Mouse (Mus musculus): ENCODE data around the gene Zfand3. TPM values are rescaled to one million over a fixed set of nuclear protein-coding genes. Genes with fewer than 3 reads are reported as not detected.

The Zfand3 gene
- polyA plus RNA-seq, 1 experiment = 682 TPM

DNA sequence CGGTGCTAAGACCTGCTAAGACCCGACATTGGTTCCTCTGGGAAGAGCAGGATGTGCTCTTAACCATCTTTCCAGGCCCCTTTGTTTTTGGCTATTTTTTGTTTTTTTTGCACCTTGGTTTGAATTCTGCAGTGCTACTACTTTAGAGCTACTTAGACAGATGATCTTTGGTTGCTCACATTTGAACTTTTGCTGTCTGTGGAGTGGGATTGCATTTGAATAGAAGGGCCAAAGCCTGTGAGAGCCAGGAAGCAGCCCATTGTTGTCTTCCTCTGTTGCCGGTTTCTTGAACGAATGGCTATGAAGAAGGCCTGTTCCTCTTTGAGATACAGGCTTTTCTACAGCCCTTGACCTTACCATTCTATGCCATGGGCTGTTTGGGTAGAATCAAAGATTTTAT, 29.5 kb downstream of the Zfand3 start:
- Histone ChIP-seq H3K4me3 (ENCODE audit: control insufficient read depth, low read depth, low read length) (no peak overlapping the region), H3K36me3 (ENCODE audit: control insufficient read depth, insufficient read depth, low read length) (no peaks in the 10 kb centered on the region), H3K4me1 (ENCODE audit: control insufficient read depth, insufficient read depth, low read length) (no peaks in the 10 kb centered on the region), H3K27me3 (ENCODE audit: control insufficient read depth, insufficient read depth, low read length) (no peaks in the 10 kb centered on the region), H3K27ac (ENCODE audit: control insufficient read depth, insufficient read depth, low read depth, low read length) (no peak overlapping the region)
- TF ChIP-seq CTCF (IDR thresholded peaks at IDR 0.05; ENCODE audit: control insufficient read depth, insufficient read depth, insufficient replicate concordance, low read depth, low read length) = no peak
- no peak for TF ChIP-seq POLR2A (IDR thresholded peaks at IDR 0.05; ENCODE audit: control insufficient read depth, low read depth, low read length)

DNA sequence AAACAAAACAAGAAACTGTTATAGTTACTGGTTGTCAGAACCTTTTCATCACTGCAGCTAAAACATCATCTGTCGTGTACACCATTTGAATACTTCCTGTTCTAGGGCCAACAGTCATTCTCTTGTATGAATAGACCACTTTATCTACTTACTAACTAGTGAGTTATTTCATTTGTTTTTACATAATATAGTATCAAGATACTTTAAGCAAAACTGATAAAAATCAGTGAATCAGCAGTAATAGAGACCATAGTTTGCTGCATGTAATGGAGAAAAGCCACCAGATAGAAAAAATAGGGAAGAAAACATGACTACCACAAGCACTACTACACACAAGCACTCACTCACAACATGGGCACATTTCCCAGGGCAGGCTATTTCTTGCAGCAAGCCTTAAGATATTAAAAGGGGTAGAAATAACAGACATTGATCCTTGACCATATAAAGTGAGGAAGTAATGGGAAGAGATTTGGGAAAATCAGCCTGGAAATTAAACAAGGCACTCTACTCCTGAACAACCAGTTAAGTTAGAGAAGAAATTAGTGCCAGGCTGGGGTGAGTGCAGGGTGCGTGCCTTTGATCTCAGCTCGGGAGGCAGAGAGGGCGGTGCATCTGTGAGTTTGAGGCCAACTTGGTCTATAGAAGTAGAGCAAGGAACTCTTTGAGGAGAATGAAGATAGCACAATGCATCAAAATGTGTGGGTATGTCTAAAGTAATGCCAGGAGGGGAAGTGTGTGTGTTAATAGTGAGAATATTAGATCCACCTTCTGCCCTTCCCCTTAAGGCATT, 30.9 kb downstream of the Zfand3 start:
- H3K36me3 ChIP-seq (ENCODE audit: control insufficient read depth, insufficient read depth, low read length) = no peaks in the 10 kb centered on the region
- no peaks in the 10 kb centered on the region for H3K27me3 ChIP-seq (ENCODE audit: control insufficient read depth, insufficient read depth, low read length)
- no peak for TF ChIP-seq POLR2A (IDR thresholded peaks at IDR 0.05; ENCODE audit: control insufficient read depth, low read depth, low read length)
- no peaks in the 10 kb centered on the region for H3K4me1 ChIP-seq (ENCODE audit: control insufficient read depth, insufficient read depth, low read length)
- no peak overlapping the region for H3K4me3 ChIP-seq (ENCODE audit: control insufficient read depth, low read depth, low read length)
- H3K27ac ChIP-seq (ENCODE audit: control insufficient read depth, insufficient read depth, low read depth, low read length) = no peak overlapping the region

DNA sequence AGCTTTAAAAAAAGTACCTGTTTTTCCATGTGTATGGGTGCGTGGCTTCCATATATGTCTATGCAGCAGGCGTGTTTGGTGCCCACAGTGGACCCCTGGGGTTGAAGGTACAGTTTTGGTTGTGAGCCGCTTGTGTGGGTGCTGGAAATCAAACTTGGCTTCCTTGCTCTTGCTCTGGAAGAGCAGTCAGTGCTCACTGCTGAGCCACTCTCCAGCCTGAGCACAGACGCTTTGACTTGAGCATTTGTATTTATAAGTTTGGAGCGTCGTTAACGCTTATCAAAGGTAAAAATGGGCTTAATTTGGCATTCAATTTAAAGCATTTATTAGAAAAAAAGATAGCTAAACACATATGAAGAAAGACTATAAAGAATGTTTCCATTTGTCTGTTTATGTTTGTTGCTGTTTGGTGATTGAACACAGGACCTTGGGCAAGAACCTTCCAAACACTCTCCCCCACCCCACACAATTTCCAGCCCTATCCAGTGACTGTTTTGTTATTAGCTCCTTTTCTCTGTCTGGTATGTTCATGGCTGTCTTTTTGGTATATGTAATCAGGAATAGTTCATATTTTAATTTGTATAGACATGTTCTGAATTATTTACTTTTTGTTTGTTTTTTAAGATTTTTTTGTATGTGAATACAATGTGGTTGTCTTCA, 38.8 kb downstream of the Zfand3 start:
- Histone ChIP-seq H3K27ac (ENCODE audit: control insufficient read depth, insufficient read depth, low read depth, low read length) (no peak overlapping the region), H3K4me1 (ENCODE audit: control insufficient read depth, insufficient read depth, low read length) (no peaks in the 10 kb centered on the region), H3K36me3 (ENCODE audit: control insufficient read depth, insufficient read depth, low read length) (no peaks in the 10 kb centered on the region), H3K27me3 (ENCODE audit: control insufficient read depth, insufficient read depth, low read length) (no peaks in the 10 kb centered on the region), H3K4me3 (ENCODE audit: control insufficient read depth, low read depth, low read length) (no peak overlapping the region)
- TF ChIP-seq POLR2A (IDR thresholded peaks at IDR 0.05; ENCODE audit: control insufficient read depth, low read depth, low read length) (no peak), CTCF (IDR thresholded peaks at IDR 0.05; ENCODE audit: control insufficient read depth, insufficient read depth, insufficient replicate concordance, low read depth, low read length) (no peak)

DNA sequence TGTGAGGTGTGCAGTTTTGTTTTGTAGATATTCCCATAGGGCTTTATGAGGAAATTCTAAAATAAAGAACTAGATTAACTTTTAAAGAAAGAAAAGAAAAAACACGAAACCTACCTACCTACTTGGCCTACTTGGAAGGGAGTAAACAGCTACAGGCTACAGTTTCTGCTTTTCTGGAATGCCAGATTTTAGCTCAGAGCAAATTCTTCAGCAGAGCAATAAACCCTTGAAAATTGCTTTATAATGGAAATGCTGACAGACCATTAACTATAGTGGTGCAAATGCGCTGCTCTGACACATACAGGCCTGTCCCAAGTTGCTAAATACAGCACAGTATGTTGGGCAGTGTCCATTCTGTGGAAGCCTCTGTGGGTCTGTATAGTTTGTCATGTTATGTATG, 40.6 kb downstream of the Zfand3 start:
- TF ChIP-seq CTCF (IDR thresholded peaks at IDR 0.05; ENCODE audit: control insufficient read depth, insufficient read depth, insufficient replicate concordance, low read depth, low read length) = no peak
- no peak for TF ChIP-seq POLR2A (IDR thresholded peaks at IDR 0.05; ENCODE audit: control insufficient read depth, low read depth, low read length)

DNA sequence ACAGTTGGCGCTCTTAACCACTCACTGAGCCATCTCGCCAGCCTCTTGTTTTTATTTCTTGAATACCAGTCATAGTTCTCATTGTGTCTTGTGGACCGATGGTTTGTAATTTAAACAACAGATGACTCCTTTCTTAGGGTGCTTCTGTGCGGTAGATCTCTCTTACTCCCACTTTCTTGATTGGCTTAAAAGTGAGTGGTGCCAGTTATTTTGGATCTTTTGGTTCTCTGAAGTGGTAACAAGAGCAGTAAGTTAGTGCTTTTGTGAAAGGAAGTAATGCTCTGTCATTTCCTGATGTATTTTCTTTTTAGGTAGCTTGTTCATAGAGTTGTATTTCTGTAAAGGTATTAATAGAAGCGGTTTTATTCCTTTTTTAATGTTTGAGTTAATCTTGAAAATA, 42.1 kb downstream of the Zfand3 start:
- Histone ChIP-seq H3K27ac (ENCODE audit: control insufficient read depth, insufficient read depth, low read depth, low read length) (no peak overlapping the region), H3K4me1 (ENCODE audit: control insufficient read depth, insufficient read depth, low read length) (no peaks in the 10 kb centered on the region), H3K36me3 (ENCODE audit: control insufficient read depth, insufficient read depth, low read length) (no peaks in the 10 kb centered on the region), H3K27me3 (ENCODE audit: control insufficient read depth, insufficient read depth, low read length) (no peaks in the 10 kb centered on the region), H3K4me3 (ENCODE audit: control insufficient read depth, low read depth, low read length) (no peak overlapping the region)
- TF ChIP-seq POLR2A (IDR thresholded peaks at IDR 0.05; ENCODE audit: control insufficient read depth, low read depth, low read length) = no peak
- TF ChIP-seq CTCF (IDR thresholded peaks at IDR 0.05; ENCODE audit: control insufficient read depth, insufficient read depth, insufficient replicate concordance, low read depth, low read length) = no peak

More for the DNA sequence above, 40.6 kb downstream of the Zfand3 start:
- H3K4me1 ChIP-seq (ENCODE audit: control insufficient read depth, insufficient read depth, low read length) = no peaks in the 10 kb centered on the region
- no peaks in the 10 kb centered on the region for H3K27me3 ChIP-seq (ENCODE audit: control insufficient read depth, insufficient read depth, low read length)
- H3K4me3 ChIP-seq (ENCODE audit: control insufficient read depth, low read depth, low read length) = no peak overlapping the region
- H3K36me3 ChIP-seq (ENCODE audit: control insufficient read depth, insufficient read depth, low read length) = no peaks in the 10 kb centered on the region
- H3K27ac ChIP-seq (ENCODE audit: control insufficient read depth, insufficient read depth, low read depth, low read length) = no peak overlapping the region

DNA sequence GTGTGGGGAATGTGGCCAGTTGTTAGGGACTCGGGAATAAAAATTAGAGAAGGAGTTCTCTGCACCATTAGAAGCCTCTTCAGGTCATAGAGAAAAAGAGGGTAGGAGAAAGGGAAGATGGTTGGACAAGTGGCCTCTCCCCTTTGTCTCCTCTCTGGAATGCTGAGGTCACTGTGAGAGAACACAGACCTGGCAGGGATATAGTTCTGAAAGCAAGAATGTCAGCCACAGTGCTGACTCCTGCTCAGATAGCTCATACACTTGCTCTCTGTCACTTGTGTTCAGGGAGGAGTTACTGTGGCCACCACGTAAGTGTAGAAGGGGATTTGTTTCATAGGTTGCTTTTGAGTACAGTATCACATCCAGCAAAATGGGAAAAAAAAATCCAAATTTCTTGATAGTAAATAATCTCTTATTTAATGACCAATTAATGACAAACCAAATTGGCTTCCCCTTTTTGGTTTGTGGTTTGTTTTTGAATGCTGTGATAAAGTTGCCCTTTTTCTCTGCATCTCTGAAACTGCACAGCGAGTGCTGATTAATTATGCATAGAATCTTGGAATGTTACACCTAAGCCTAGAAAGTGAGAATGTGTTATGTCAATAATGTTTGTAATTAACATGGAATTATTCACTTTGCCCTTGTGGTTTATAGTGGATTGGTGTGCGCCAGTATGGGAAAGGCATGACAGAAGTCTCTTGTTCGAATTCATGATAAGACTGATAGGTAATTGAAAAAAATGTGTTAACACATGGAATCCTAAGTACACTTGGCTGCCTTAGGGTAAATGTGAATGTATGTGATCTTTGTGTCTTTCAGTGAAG, 47.2 kb downstream of the Zfand3 start:
- Histone ChIP-seq H3K4me1 (ENCODE audit: control insufficient read depth, insufficient read depth, low read length) (no peaks in the 10 kb centered on the region), H3K36me3 (ENCODE audit: control insufficient read depth, insufficient read depth, low read length) (no peaks in the 10 kb centered on the region), H3K4me3 (ENCODE audit: control insufficient read depth, low read depth, low read length) (no peak overlapping the region), H3K27me3 (ENCODE audit: control insufficient read depth, insufficient read depth, low read length) (no peaks in the 10 kb centered on the region), H3K27ac (ENCODE audit: control insufficient read depth, insufficient read depth, low read depth, low read length) (no peak overlapping the region)
- no peak for TF ChIP-seq CTCF (IDR thresholded peaks at IDR 0.05; ENCODE audit: control insufficient read depth, insufficient read depth, insufficient replicate concordance, low read depth, low read length)
- TF ChIP-seq POLR2A (IDR thresholded peaks at IDR 0.05; ENCODE audit: control insufficient read depth, low read depth, low read length) = no peak

DNA sequence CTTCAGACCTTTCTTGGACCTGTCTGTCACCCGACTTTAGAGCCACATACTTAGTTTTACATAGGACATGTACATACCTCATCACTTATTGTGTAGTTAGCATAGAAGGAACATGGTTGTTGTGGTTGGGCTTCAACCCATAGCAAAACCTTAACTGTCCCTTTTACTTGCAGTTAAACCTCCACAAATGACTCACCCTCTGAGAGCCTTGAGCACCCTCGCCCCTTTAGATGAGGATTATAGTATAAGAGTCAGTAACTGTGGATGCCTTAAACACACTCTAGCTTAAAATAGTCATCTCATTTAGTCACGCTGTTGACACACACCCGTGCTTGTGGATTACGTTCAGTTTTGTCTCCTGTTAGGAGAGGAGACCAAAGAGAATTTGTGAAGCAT, 47.8 kb downstream of the Zfand3 start:
- Histone ChIP-seq H3K36me3 (ENCODE audit: control insufficient read depth, insufficient read depth, low read length) (no peaks in the 10 kb centered on the region), H3K27ac (ENCODE audit: control insufficient read depth, insufficient read depth, low read depth, low read length) (no peak overlapping the region), H3K4me3 (ENCODE audit: control insufficient read depth, low read depth, low read length) (no peak overlapping the region), H3K27me3 (ENCODE audit: control insufficient read depth, insufficient read depth, low read length) (no peaks in the 10 kb centered on the region), H3K4me1 (ENCODE audit: control insufficient read depth, insufficient read depth, low read length) (no peaks in the 10 kb centered on the region)
- no peak for TF ChIP-seq POLR2A (IDR thresholded peaks at IDR 0.05; ENCODE audit: control insufficient read depth, low read depth, low read length)
- no peak for TF ChIP-seq CTCF (IDR thresholded peaks at IDR 0.05; ENCODE audit: control insufficient read depth, insufficient read depth, insufficient replicate concordance, low read depth, low read length)
